In genomic region chr4:136129842-136130241, GRCm38 (mm10) we compare ENCODE assay signal across 21 mouse cellular contexts. TPM values are rescaled to one million over a fixed set of nuclear protein-coding genes. Genes with fewer than 3 reads are reported as not detected.
DNase-seq lines count a peak whose midpoint lies in the region; ATAC-seq and TF ChIP-seq lines count a peak whose summit lies in the region.
"Had no signal": no experiment of that assay in that cellular context is flagged by ENCODE, and none has a peak within 500 bp of the region (broad histone marks: within the 10 kb centered on the region; RNA-seq: fewer than 3 reads in every experiment).

No protein-coding gene starts in this region.

- no peaks in the 10 kb centered on the region for H3K27me3 ChIP-seq in heart, adult 2 months (ENCODE audit: control insufficient read depth, insufficient read depth, low read length)
- H3K27me3 ChIP-seq in liver, embryonic 14.5 days (ENCODE audit: control insufficient read depth, insufficient read depth, low read length): peaks cover 16% of the 10 kb centered on the region
- H3K27me3 ChIP-seq in testis, adult 2 months (ENCODE audit: control insufficient read depth, insufficient read depth, low read length): no peaks in the 10 kb centered on the region
- H3K27me3 ChIP-seq: forebrain, embryonic 13.5 days; hindbrain, embryonic 12.5 days; limb, embryonic 15.5 days; lung, embryonic 15.5 days had no signal

- peak; percentile 13; the same call in 1 of the 2 replicates for TF ChIP-seq CTCF in heart, adult 2 months (IDR thresholded peaks at IDR 0.05)
- TF ChIP-seq CTCF in liver, embryonic 14.5 days (IDR thresholded peaks at IDR 0.05; ENCODE audit: low read depth): peak; percentile 39
- TF ChIP-seq CTCF in testis, adult 2 months (IDR thresholded peaks at IDR 0.05; ENCODE audit: control insufficient read depth, insufficient read depth, insufficient replicate concordance, low read depth, low read length): peak; percentile 23; the same call in 1 of the 2 replicates

- no peak for TF ChIP-seq POLR2A in heart, adult 2 months (IDR thresholded peaks at IDR 0.05; ENCODE audit: insufficient read depth, low read depth, low read length)
- TF ChIP-seq POLR2A in testis, adult 2 months (IDR thresholded peaks at IDR 0.05; ENCODE audit: control insufficient read depth, low read depth, low read length): no peak

- H3K79me2 ChIP-seq in heart, adult 2 months (replicated peaks; ENCODE audit: control insufficient read depth, insufficient read depth, low read length): no peaks in the 10 kb centered on the region

- H3K36me3 ChIP-seq in heart, adult 2 months (ENCODE audit: control insufficient read depth, insufficient read depth, low read length): no peaks in the 10 kb centered on the region
- H3K36me3 ChIP-seq in liver, embryonic 14.5 days (replicated peaks; ENCODE audit: control insufficient read depth, insufficient read depth, low read depth): no peaks in the 10 kb centered on the region
- no peaks in the 10 kb centered on the region for H3K36me3 ChIP-seq in testis, adult 2 months (ENCODE audit: control insufficient read depth, insufficient read depth, low read length)
- H3K36me3 ChIP-seq: hindbrain, embryonic 12.5 days; limb, embryonic 15.5 days; lung, embryonic 15.5 days had no signal

- H3K9me3 ChIP-seq in liver, embryonic 14.5 days (ENCODE audit: control insufficient read depth, low read length): no peaks in the 10 kb centered on the region
- H3K9me3 ChIP-seq: forebrain, embryonic 13.5 days; hindbrain, embryonic 12.5 days; limb, embryonic 15.5 days; lung, embryonic 15.5 days had no signal

- no peak for ATAC-seq in liver, embryonic 14.5 days (ENCODE audit: insufficient read depth)
- ATAC-seq: CD4-positive, CD25-positive, alpha-beta regulatory T cell, adult 4 months; forebrain, embryonic 13.5 days had no signal

- no peak for TF ChIP-seq EP300 in heart, adult 2 months (IDR thresholded peaks at IDR 0.05; ENCODE audit: insufficient read depth, low read depth, low read length)
- TF ChIP-seq EP300 in liver, embryonic 14.5 days (IDR thresholded peaks at IDR 0.05; ENCODE audit: low read depth): no peak

- H3K4me2 ChIP-seq in liver, embryonic 14.5 days (ENCODE audit: low read depth): no peak overlapping the region
- H3K4me2 ChIP-seq: forebrain, embryonic 13.5 days; heart, embryonic 11.5 days; hindbrain, embryonic 12.5 days; limb, embryonic 15.5 days; lung, embryonic 15.5 days had no signal

- H3K4me3 ChIP-seq in heart, adult 2 months: no peak overlapping the region
- H3K4me3 ChIP-seq in liver, embryonic 14.5 days (ENCODE audit: insufficient read depth in 1 of 2, low read depth in 2 of 2, low read length in 2 of 2): no peak overlapping the region
- no peak overlapping the region for H3K4me3 ChIP-seq in testis, adult 2 months (ENCODE audit: control insufficient read depth, low read depth, low read length)
- H3K4me3 ChIP-seq: forebrain, embryonic 13.5 days; hindbrain, embryonic 12.5 days; limb, embryonic 15.5 days; lung, embryonic 15.5 days; myocyte had no signal

- no peak for DNase-seq in heart, adult 2 months
- no peak for DNase-seq in heart, postnatal 25 days (ENCODE audit: low spot score)
- no peak for DNase-seq in liver, embryonic 14.5 days (ENCODE audit: low read depth in 3 of 3, low spot score in 3 of 3)
- no peak for DNase-seq in liver
- DNase-seq in testis, postnatal 14 days (ENCODE audit: low spot score): no peak
- no peak for DNase-seq in cerebellum, adult 11 months
- DNase-seq: adrenal gland, adult 8-10 months; cerebellum, adult 9-11 months; gastrocnemius, postnatal 14 days; heart, postnatal 10 days; midbrain, embryonic 14.5 days; right cerebral cortex, postnatal 14 days; thymus, postnatal 14 days had no signal

- H3K4me1 ChIP-seq in heart, adult 2 months (ENCODE audit: control insufficient read depth, insufficient read depth, low read length): peaks cover 7% of the 10 kb centered on the region
- 0 out of 4 replicates have a peak, but pooled peaks cover 0 to 4% of the 10 kb centered on the region in 2 experiments for H3K4me1 ChIP-seq in liver, embryonic 14.5 days (replicated peaks; ENCODE audit: control insufficient read depth in 2 of 2, insufficient read depth in 2 of 2, low read length in 1 of 2)
- peaks cover 5% of the 10 kb centered on the region for H3K4me1 ChIP-seq in testis, adult 2 months (ENCODE audit: control insufficient read depth, insufficient read depth, low read length)

- 80% methylated on average over 1 of the region's 1 CpGs for WGBS in heart, adult 2 months
- WGBS in liver, embryonic 14.5 days (ENCODE audit: insufficient replicate concordance): 42% methylated on average over 1 of the region's 1 CpGs

- intact Hi-C loops in heart, adult 2 months (cut with DNase I): no loop called here
- intact Hi-C loops in heart, postnatal 25 days (cut with DNase I): loop anchor here (5.0 kb wide), 1 partner anchor 43 kb away; no protein-coding TSS in a partner anchor

- H3K27ac ChIP-seq in heart, adult 2 months: no peak overlapping the region
- no peak overlapping the region for H3K27ac ChIP-seq in liver, embryonic 14.5 days
- no peak overlapping the region for H3K27ac ChIP-seq in testis, adult 2 months (ENCODE audit: control insufficient read depth, insufficient read depth, low read depth, low read length)
- H3K27ac ChIP-seq: forebrain, embryonic 13.5 days; hindbrain, embryonic 12.5 days; lung, embryonic 15.5 days had no signal

- H3K9ac ChIP-seq in heart, adult 2 months (ENCODE audit: low read depth, low read length): no peak overlapping the region
- H3K9ac ChIP-seq in liver, embryonic 14.5 days (replicated peaks): no peak overlapping the region
- H3K9ac ChIP-seq: forebrain, embryonic 13.5 days; hindbrain, embryonic 12.5 days; limb, embryonic 15.5 days; lung, embryonic 15.5 days had no signal

RNA-seq across cellular contexts. Expression of gene Id3, which starts 13.5 kb away (rescaled TPM):
- total RNA-seq in heart, adult 2 months (2021): 10 to 100 TPM; 56.8 to 58.8 TPM
- polyA plus RNA-seq in heart, adult 2 months (2012; rRNA removed): 92.1 and 120 TPM in 2 replicates
- total RNA-seq in heart, postnatal 25 days (2021): 10 to 100 TPM; 46.9 to 70.1 TPM
- 23.0 and 29.8 TPM in 2 replicates for polyA plus RNA-seq in liver, embryonic 14.5 days (2012; rRNA removed)
- 33.2 and 33.8 TPM in 2 replicates for polyA plus RNA-seq in liver, embryonic 14.5 days (2014; fragmentation: Nextera tagmentation; extraction: Ambion mirVana)
- polyA plus RNA-seq in testis, adult 2 months (2012; rRNA removed): 8.0 and 16.8 TPM in 2 replicates

RNA-seq across cellular contexts. Expression of gene E2f2, which starts 42.4 kb away (rescaled TPM):
- total RNA-seq in heart, adult 2 months (2021): 1 to 10 TPM in 1 of 2 experiments, under 1 TPM in 1; 0.65 to 5.3 TPM
- polyA plus RNA-seq in heart, adult 2 months (2012; rRNA removed): 0.41 and 1.3 TPM in 2 replicates
- total RNA-seq in heart, postnatal 25 days (2021): 1 to 10 TPM; 1.9 to 4.3 TPM
- 38.4 and 40.5 TPM in 2 replicates for polyA plus RNA-seq in liver, embryonic 14.5 days (2012; rRNA removed)
- 50.3 and 53.4 TPM in 2 replicates for polyA plus RNA-seq in liver, embryonic 14.5 days (2014; fragmentation: Nextera tagmentation; extraction: Ambion mirVana)
- 0.58 and 1.0 TPM in 2 replicates for polyA plus RNA-seq in testis, adult 2 months (2012; rRNA removed)

Comparison
In these comparisons a context has a peak if more than half of its experiments do, and no peak if none do; other contexts are left out.
1. RNA of gene E2f2, which starts 42.4 kb away (polyA plus RNA-seq): 38.4 to 53.4 TPM in liver, embryonic 14.5 days; 0.41 to 1.3 TPM in heart, adult 2 months and 0.58 to 1.0 TPM in testis, adult 2 months; every median in the first group is over 10 times any median in the second.
2. Peak in every context shown above with its lines, with median percentiles within 50 percentile points of each other: CTCF ChIP-seq.